Mouse (Mus musculus) brain, adult 2 months (tissue): ENCODE data around the gene Grap2.

Experiments
- DNase-seq: peaks from one replicate; pipeline ENCODE4 v3.0.0; 2011; ENCODE audit warnings: low read depth, low spot score

Gene Grap2

DNA sequence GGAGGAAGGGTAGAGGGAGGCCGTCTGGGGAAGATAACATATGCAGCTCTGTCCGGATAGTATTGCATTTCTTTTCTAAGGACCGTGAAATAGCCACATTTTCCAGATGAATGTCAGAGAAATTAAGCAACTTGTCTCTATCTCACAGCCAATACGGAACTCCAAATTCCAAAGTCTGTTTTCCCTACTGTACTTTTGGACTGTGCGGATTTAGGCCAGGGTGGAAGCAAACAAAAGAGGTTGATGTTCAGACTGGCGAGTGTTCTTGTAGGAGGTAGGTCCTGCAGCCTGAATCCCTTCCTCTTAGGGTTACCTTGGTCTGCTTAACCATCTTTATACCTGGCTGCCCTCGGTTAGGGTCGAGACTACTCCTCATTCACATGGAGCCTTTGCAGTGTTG lies 109.9 kb downstream of the Grap2 start:
- DNase-seq, result no peak

GRCm38 (mm10) chr15:80683151-80683550 lies 110.8 kb downstream of the Grap2 start:
- DNase-seq, result no peak

DNA sequence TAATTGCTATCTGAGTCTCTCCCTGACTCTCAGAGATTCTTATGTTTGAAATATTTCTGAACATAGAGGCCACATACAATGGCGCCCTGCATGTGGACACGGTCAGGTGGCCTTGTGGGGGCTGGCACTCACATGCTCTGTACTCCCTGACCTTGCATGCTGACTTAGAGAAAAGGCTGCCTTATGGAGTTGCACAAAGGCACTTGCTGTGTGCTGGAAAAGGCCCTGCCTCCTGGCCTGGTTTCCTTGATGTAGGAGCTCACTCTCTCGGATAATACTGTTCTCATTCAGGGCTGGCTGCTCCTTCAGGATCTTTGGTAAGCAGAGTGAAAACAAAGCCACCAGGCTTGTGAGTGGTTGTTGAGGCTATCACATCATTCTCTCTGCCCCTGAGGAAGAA lies 111.6 kb downstream of the Grap2 start:
- peak; percentile 69 for DNase-seq

DNA sequence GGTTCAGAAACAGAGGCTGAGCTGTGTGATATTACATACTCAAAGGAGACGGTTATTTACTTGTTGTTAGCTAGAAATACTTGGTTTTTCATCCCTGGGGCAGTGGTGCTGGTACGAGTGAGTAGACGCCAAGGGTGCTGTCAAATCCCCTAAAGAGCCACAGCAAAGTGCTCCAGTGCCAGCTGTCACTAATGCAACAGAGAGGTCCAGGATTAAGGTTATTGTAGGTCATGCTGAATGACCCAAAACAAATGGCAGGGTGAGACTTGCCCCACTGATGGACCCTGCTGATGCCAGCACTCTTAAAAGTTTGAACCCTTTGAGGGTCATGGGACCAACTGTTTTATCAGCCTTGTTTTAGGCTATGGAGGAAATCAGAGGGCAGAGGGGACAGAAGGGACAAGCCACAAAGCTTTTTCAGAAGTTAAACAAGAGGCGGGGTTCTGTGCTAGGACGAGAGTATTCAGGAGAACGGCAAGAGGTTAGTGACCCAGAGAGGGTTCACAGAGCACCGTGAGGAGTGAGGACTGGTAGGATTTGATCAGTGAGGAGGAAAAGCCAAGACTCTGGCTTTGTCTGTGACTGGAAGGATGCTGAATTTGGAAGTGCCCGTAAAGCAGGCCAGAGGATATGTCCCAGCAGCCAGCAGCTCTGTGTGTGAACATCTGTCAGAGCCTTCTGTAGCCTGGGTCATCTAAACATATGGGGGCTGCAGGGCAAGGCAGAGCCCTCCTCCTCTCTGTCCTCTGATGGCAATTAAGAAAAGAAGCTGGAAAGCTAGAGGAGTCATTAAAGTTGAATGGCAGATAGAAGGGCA lies 112.6 kb downstream of the Grap2 start:
- DNase-seq, result no peak

- DNase-seq, result peak; percentile 52
These were observed 113.2 kb downstream of the Grap2 start for GRCm38 (mm10) chr15:80685603-80685895.

GRCm38 (mm10) chr15:80688536-80688935 lies 116.1 kb downstream of the Grap2 start:
- DNase-seq, result no peak

- DNase-seq, result no peak
These were observed 121.1 kb downstream of the Grap2 start for GRCm38 (mm10) chr15:80693492-80693891.

DNA sequence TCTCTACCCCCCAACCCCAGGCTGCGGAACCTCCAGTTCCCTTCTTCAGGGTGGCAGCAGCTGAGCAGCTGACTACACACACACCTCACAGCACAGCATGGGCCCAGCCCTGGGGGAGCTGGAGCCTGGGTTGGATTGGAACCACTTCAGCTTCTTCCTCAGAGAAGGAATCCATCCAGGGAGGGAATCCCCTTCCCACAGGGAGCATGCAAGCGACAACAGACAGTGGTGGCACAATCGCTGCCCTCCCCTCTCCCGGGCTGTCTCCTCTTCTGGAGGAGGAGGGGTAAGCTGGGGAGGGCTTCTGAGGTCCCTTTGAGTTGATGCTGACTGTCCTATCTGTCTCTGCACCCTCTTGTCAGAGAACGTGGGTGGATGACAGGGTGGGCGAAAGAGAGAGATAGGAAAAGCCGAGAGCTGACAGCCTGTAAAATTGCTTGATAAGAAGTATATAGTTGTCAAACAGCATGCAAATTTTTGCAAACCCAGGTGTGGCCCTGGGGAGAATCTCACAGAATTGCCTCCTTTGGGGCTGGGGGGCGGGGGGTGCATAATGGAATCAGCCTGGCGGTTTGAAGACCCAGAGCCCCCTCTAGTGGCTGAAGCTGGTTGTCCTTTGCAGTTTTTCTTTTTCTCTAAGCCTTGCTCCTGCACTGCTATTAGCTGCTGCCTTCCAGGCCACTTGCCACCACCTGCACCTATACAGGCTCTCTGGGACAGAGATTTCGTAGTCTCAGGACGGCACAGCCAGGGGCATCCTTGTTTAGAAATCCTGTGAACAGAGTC lies 121.9 kb downstream of the Grap2 start:
- peak; percentile 90 for DNase-seq

DNA sequence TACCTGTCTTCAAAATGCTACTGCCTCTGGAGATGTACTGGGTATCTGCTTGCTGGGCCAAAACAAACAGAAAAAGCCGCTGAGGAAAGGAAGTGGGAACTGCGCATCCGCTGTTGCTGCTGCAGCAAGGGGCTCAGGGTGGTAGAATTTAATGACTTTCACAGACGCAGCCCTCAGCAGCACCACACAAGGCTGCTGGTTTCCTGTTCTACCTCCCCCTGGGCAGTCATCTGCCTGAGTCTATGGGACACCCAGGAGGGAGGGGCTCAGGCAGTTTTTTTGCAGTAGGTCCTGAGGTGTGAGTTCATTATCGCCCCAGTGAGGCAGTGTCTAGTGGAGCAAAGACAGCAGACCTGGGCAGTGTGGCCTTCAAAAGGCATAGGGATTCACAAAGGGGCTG lies 125.2 kb downstream of the Grap2 start:
- DNase-seq, result no peak

DNA sequence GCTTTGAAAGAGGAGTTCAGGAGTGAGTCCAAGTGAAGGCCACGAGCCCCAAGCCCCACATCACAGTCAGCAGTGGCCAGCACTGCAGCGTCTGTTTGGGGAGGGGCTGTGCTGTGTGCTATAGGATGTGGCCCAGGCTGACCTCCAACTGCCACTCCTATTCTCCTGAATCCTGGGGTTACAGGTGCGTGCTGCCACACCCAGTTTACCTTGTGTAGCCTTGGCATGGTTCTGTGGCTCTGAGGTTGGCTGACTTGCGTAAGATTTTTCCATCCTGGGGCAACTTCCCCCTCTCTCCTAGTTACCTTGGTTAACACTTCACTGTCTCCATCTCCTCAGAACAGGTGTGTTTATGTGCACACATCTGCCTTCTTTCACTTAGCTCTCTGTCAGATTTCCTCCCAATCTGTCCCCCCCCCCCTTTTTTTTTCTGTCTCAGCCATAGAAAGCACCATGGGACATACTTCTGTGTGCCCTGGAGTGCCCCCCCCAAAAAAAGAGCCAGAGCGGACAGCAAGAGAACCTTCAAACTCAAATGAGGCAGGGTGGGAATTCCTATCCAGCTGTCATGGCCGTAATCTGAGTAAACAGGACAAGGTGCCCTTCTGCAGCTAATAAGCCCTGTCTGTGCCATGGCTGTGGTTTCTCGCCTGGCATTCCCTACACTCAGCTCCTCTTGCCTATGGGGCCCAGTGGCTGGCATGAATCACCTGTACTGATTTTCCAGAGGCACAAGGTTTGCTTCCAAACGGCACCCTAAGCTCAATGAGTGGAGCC lies 129.3 kb downstream of the Grap2 start:
- DNase-seq, result no peak
